Mouse (Mus musculus) kidney, adult 2 months (tissue): ENCODE data around the gene Rasgrp2.
A peak's percentile ranks its signal among the peaks of the same experiment; 100 is the strongest.

Experiments
- CTCF ChIP-seq: fragments of 200-500 bp; conservative IDR thresholded peaks from 2 replicates; pipeline ENCODE4 v1.5.1; 2011; ENCODE audit warnings: low read depth, mild to moderate bottlenecking, control low read depth, low read length, moderate library complexity, mixed read lengths; ENCODE audit not compliant: insufficient read depth, insufficient read length
- POLR2A ChIP-seq: fragments of 200-500 bp; IDR thresholded peaks from one replicate; pipeline ENCODE4 v1.6.1; 2011; ENCODE audit warnings: low read depth, low read length, control low read depth

- peak; percentile 83 for TF ChIP-seq CTCF
- TF ChIP-seq POLR2A: no peak
These were observed 52.9 kb downstream of the Rasgrp2 start for GRCm38 (mm10) chr19:6452030-6452494.
